29 mouse cellular contexts compared by ENCODE assay signal in genomic region chr2:179533196-179533595, GRCm38 (mm10).
DNase-seq lines count a peak whose midpoint lies in the region; ATAC-seq lines count a peak whose summit lies in the region.
"Had no signal": no experiment of that assay in that cellular context is flagged by ENCODE, and none has a peak within 500 bp of the region (broad histone marks: within the 10 kb centered on the region; RNA-seq: fewer than 3 reads in every experiment).

No protein-coding gene starts in this region.

- ATAC-seq in cerebellum, adult (ENCODE audit: insufficient number of reproducible peaks, low FRiP score, low TSS enrichment), result no peak
- ATAC-seq in midbrain, embryonic 11.5 days (ENCODE audit: low FRiP score), result no peak
- ATAC-seq: CD4-positive, CD25-positive, alpha-beta regulatory T cell, adult 4 months; forebrain, embryonic 13.5 days had no signal

- H3K9ac ChIP-seq in midbrain, embryonic 11.5 days (ENCODE audit: low read length), result no peak overlapping the region
- H3K9ac ChIP-seq: embryonic facial prominence, embryonic 15.5 days; forebrain, embryonic 13.5 days; heart, embryonic 13.5 days; hindbrain, embryonic 15.5 days; kidney, embryonic 15.5 days; liver, embryonic 14.5 days; midbrain, embryonic 12.5 days had no signal

- H3K27me3 ChIP-seq in midbrain, embryonic 10.5 days (ENCODE audit: low read depth, poor library complexity, severe bottlenecking), result peaks cover 38% of the 10 kb centered on the region
- no peaks in the 10 kb centered on the region for H3K27me3 ChIP-seq in midbrain, embryonic 11.5 days (ENCODE audit: control insufficient read depth, insufficient read depth, low read length)
- H3K27me3 ChIP-seq: forebrain, embryonic 13.5 days; hindbrain, embryonic 15.5 days had no signal

- H3K36me3 ChIP-seq in midbrain, embryonic 10.5 days, result no peaks in the 10 kb centered on the region
- no peaks in the 10 kb centered on the region for H3K36me3 ChIP-seq in midbrain, embryonic 11.5 days (ENCODE audit: control insufficient read depth, insufficient read depth, low read length)
- H3K36me3 ChIP-seq: embryonic facial prominence, embryonic 10.5 days; embryonic facial prominence, embryonic 15.5 days; heart, embryonic 13.5 days; hindbrain, embryonic 15.5 days; kidney, embryonic 15.5 days; midbrain, embryonic 12.5 days had no signal

- no peak overlapping the region for H3K4me2 ChIP-seq in midbrain, embryonic 11.5 days
- H3K4me2 ChIP-seq: embryonic facial prominence, embryonic 15.5 days; forebrain, embryonic 13.5 days; heart, embryonic 13.5 days; hindbrain, embryonic 15.5 days; kidney, embryonic 15.5 days; midbrain, embryonic 12.5 days had no signal

- 80% methylated on average over 6 of the region's 6 CpGs for WGBS in midbrain, embryonic 10.5 days
- 75% methylated on average over 6 of the region's 6 CpGs for WGBS in midbrain, embryonic 11.5 days

- peak; percentile 58 for DNase-seq in cerebellum, adult 9-10 months
- DNase-seq in midbrain, embryonic 10.5 days (ENCODE audit: low spot score), result no peak
- no peak for DNase-seq in midbrain, embryonic 11.5 days (ENCODE audit: low spot score, missing footprints)
- peak; percentile 50 to 61 for DNase-seq in cerebellum, postnatal 10 days
- DNase-seq in gastrocnemius, adult 18-20 months (ENCODE audit: low spot score), result no peak
- no peak for DNase-seq in layer of hippocampus, adult 11-12 months (ENCODE audit: low spot score)
- DNase-seq: adrenal gland, postnatal 14 days; gastrocnemius, adult 2 months; gastrocnemius, postnatal 36 days; heart, adult 2 months; heart, postnatal 10 days; kidney, adult 18-20 months; kidney, postnatal 25 days; liver; lung, adult 2 months; thymus, adult 2 months; thymus, postnatal 4 days had no signal

- no peaks in the 10 kb centered on the region for H3K9me3 ChIP-seq in midbrain, embryonic 10.5 days (replicated peaks)
- H3K9me3 ChIP-seq in midbrain, embryonic 11.5 days (ENCODE audit: control insufficient read depth, low read length), result no peaks in the 10 kb centered on the region
- H3K9me3 ChIP-seq: embryonic facial prominence, embryonic 10.5 days; embryonic facial prominence, embryonic 15.5 days; forebrain, embryonic 13.5 days; heart, embryonic 13.5 days; hindbrain, embryonic 15.5 days; kidney, embryonic 15.5 days; midbrain, embryonic 12.5 days had no signal

- H3K4me1 ChIP-seq in midbrain, embryonic 10.5 days, result peaks cover 41% of the 10 kb centered on the region
- peaks cover 16% of the 10 kb centered on the region for H3K4me1 ChIP-seq in midbrain, embryonic 11.5 days (ENCODE audit: control insufficient read depth, insufficient read depth, low read length)
- H3K4me1 ChIP-seq: heart, embryonic 13.5 days had no signal

- peak overlapping the region; percentile 52; the same call in 1 of the 2 replicates for H3K27ac ChIP-seq in midbrain, embryonic 10.5 days (replicated peaks)
- no peak overlapping the region for H3K27ac ChIP-seq in midbrain, embryonic 11.5 days (ENCODE audit: low read depth, low read length)
- H3K27ac ChIP-seq: embryonic facial prominence, embryonic 10.5 days; embryonic facial prominence, embryonic 15.5 days; forebrain, embryonic 13.5 days; gastrocnemius, adult 2 months; heart, adult 2 months; heart, embryonic 13.5 days; hindbrain, embryonic 15.5 days; kidney, embryonic 15.5 days; liver, embryonic 14.5 days; macrophage; midbrain, embryonic 12.5 days had no signal

- no peak overlapping the region for H3K4me3 ChIP-seq in midbrain, embryonic 10.5 days
- no peak overlapping the region for H3K4me3 ChIP-seq in midbrain, embryonic 11.5 days (ENCODE audit: low read depth, low read length)
- H3K4me3 ChIP-seq: embryonic facial prominence, embryonic 10.5 days; embryonic facial prominence, embryonic 15.5 days; forebrain, embryonic 13.5 days; gastrocnemius, adult 2 months; heart, adult 2 months; heart, embryonic 13.5 days; hindbrain, embryonic 15.5 days; kidney, embryonic 15.5 days; midbrain, embryonic 12.5 days; myocyte had no signal

Comparison
In these comparisons a context has a peak if more than half of its experiments do, and no peak if none do; other contexts are left out.
1. DNase-seq: peak in cerebellum, adult 9-10 months (single experiment) and cerebellum, postnatal 10 days (2 of 2); none in midbrain, embryonic 10.5 days (single experiment), midbrain, embryonic 11.5 days (single experiment), gastrocnemius, adult 18-20 months (single experiment) and layer of hippocampus, adult 11-12 months (single experiment).